Mouse (Mus musculus): Measurements from ENCODE around the gene Per2.
"Not testable (repeated sequence)": the region's sequence is repeated elsewhere in the genome, so short reads cannot be mapped to it uniquely, and the experiment has no call there.

The Per2 gene

DNA sequence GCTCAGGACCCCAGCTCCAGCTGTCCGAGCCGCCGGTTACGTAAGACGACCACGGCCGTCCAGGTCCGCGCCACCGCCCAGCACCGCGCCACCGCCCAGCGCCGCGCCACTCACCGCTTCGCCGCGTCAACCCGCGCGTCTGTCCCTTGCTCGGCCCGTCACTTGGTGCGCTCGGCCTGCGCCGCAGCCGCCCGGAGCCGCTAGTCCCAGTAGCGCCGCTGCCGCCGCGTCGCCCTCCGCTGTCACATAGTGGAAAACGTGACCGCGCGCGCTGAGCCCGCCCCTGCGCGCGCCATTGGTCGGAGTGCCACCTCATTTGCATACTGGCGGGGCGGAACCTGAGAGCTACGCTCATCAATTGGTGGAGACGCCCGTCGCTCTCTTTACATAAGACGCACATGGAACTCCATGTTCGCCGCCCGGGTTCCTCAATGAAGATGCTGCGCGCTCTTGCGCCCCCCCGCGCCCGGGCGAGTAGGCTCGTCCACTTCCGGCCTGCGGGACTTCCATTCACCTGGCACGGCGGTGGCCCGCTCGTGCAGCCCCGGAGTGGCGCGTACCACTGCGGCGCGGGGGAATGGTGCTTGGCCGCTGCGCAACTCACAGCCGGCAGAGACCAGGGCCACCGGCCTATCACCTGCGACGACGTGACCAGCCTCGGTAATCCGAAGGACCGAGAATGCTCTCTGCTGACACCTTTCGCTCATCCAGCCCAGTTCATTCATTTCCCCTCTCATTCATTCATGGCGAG is at the start of gene Per2:
Gene Per2, minus strand, starts transcription at position 266 of the 751 bp plus-strand sequence.
- peak; percentile 99 for DNase-seq (ENCODE audit: low spot score)

DNA sequence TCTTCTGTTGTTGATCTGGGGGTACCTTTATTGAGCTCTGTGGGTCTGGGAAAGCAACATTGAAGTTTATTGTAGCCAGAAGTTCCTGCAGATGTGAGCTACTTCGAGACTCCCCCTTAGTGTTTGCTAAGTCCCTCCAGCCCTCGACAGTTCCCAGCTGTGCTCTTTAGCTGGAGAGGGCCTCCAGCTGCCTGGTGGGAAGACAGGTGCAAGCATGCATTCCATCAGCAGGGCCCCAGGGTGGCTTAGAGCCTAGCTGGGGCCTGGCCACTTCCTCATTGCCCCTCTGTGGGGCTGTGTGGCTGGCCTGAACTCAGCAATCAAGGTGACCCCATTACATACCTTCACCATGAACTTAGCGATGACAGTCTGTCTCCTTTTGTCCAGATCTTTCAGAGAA is 45.5 kb upstream of the Per2 start:
- DNase-seq (ENCODE audit: low spot score), result no peak

DNA sequence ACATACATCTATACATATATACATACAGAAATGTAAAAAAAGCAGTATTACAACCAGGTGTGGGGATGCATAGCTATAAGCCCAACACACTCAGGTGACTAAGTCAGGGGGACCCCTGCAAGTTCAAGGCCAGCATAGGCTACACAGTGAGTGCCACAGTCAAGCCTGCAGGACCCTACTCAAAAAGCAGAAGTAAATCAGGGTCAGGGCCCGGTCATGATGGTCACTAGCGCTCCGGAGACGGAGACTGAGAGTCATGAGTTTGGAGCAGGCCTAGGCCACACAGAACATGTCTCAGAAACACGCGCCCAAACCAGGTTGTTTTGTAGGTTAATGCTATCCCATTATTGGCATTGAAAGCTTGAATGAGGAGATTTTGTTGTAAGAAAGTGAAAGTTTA is 39.5 kb upstream of the Per2 start:
- no peak for DNase-seq (ENCODE audit: low spot score)

DNA sequence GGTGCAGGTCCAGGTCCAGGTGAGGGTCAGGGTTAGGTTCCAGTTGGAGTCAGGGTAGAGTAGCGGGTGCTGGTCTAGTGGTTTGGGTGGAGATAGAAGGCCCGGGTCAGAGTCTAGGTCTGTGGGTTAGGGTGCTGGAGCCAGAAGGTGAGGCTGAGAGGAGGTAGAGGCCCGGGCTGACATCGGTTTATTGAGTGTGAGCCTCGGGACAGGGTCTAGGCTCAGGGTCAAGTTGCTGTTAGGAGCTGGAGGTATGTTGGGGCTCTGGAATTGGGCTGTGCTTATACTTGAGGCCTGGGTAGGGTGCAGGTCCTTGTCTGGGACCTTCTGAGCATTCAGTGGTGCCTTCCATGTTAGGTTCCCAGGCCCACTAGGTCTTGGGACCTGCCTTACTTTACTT is 36.2 kb upstream of the Per2 start:
- DNase-seq (ENCODE audit: low spot score), result no peak

DNA sequence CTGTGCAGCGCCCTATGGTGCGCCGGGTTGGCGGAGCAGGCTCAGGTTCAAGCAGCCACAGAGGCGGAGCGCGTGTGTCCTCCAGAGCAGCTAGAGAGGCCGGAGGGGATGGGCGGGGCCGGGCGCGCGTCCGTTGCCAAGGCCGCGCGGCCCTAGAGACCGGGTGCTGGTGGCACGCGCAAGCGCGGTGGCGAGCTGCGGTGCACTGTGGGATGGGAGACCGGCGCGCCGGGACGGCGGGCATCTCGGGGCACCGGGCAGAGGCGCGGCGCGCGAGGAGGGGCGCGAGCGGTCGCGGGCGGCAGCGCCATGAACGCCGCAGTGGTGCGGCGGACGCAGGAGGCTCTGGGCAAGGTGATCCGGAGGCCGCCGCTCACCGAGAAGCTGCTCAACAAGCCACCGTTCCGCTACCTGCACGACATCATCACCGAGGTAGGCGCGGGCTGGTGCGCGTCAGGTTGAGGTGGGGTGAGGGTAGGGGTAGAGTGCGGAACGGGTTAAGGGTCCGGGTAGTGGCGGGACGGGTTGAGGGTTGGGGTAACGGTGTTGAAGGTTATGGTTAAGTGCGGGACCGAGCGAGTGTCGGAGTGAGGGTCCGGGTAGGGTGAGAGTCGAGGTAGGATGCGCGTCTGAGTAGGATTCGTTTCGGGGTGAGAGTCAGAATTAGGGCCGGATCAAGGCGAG is 35.5 kb upstream of the Per2 start, which contains the start of gene Traf3ip1:
Gene Traf3ip1, plus strand, starts transcription at position 191 of the 684 bp plus-strand sequence.
- peak; percentile 83 for DNase-seq (ENCODE audit: low spot score)

DNA sequence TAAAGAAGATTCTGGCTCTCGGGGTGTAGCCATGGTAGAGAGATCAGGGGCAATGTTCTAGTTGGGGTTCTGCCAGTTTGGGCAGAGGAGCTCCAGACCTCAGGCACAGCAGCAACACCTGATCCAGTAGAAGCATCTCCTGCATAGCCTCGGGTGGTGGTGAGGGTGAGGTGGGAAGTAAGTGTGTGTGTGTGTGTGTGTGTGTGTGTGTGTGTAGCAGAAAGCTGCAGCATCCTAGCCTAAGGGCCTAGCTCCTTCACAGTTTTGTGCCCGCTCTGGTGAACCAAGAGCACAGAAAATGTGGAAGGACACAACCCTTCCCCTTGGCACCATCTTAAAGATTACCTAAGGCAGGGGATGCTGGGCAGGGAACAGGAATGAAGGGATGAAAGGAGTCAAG is 34.8 kb upstream of the Per2 start:
- no peak for DNase-seq (ENCODE audit: low spot score)

DNA sequence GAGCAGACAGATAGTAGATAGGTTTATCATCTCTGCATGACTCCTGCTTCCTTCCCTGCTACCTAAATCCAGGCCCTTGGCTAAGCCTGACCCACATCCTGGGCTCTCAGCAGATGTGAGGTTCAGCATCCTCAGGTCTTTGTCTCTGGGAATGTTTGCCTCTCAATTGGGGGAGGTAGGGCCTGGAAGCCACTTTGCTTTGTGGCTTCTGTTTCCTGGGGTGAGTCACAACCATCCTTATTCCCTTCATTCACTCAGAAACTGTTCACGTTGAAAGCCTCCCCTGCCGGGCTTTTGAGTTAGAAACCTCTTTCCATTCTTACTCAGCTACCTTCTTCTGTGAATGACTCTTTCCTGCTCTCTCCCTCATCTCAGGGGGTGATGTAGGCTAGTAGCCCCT is 33.6 kb upstream of the Per2 start:
- DNase-seq (ENCODE audit: low spot score), result no peak

DNA sequence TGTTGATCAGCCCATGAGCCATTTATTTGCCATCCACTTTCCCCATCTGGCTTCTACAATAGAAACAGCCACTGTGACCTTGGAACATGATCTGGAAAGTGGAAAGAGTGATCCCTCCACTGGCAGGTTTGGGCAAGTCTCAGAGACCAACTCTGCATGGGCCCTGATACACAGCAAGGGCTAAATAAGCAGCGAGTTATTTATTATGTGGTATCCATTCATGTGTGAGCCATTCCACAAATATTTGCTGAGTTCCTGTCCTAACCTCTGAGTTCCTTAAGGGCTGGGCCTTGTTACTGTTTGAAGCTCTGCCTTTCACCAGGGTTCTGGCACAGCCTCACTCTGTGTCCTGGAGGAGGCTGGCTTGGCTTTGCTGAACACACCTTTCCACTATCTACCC is 31.2 kb upstream of the Per2 start:
- no peak for DNase-seq (ENCODE audit: low spot score)

DNA sequence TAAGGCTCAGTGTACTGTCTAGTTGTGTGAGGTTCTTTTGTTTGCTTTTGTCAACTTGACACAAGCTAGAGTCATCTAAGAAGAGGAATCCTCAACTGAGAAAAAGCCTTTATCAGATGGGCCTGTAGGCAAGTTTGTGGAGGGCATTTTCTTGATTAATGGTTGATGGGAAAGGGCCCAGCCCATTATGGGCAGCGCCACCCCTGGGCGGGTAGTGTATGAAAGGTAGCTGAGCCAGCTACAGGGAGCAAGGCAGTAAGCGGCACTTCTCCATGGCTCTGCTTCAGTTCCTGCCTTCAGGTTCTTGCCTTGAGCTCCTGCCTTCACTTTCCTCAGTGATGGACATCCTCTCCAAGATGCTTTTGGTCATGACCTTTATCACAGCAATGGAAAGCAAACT is 27.0 kb upstream of the Per2 start:
- DNase-seq (ENCODE audit: low spot score), result no peak

DNA sequence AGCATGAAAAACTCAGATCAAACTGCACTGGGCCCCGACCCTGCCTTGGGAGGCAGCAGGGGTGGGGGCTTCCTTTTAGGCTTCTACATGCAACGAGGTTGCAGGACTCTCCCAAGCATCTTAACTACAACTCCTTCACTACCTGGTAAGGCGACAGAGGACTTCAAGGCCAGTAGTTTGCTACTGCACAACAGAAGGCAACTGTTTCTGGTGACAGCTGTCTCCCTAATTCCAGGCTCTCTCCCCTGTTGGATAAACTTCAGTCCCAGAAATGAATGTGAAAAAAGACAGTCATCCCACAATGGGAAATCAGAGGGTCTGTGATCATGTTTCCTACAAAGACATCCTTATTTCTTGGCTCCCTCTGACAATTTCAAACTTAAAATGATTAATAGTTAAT is 26.3 kb upstream of the Per2 start:
- DNase-seq (ENCODE audit: low spot score), result no peak

DNA sequence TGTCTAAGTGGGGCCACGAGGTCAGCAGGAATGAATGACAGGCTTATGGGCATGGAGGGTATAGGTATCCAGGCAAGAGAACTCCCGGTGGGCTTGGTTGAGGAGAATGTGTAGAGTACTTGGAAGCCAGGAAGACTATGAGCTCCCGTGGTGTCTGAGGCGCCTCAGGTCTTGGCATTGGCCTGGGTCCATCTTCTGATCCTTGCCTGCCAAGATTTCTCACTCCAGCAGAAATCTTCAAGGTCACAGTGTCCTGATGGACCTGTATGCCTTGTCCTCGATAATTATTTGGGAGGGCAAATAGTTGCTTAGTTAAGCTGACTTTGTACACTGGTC is 24.9 kb upstream of the Per2 start:
- no peak for DNase-seq (ENCODE audit: low spot score)

DNA sequence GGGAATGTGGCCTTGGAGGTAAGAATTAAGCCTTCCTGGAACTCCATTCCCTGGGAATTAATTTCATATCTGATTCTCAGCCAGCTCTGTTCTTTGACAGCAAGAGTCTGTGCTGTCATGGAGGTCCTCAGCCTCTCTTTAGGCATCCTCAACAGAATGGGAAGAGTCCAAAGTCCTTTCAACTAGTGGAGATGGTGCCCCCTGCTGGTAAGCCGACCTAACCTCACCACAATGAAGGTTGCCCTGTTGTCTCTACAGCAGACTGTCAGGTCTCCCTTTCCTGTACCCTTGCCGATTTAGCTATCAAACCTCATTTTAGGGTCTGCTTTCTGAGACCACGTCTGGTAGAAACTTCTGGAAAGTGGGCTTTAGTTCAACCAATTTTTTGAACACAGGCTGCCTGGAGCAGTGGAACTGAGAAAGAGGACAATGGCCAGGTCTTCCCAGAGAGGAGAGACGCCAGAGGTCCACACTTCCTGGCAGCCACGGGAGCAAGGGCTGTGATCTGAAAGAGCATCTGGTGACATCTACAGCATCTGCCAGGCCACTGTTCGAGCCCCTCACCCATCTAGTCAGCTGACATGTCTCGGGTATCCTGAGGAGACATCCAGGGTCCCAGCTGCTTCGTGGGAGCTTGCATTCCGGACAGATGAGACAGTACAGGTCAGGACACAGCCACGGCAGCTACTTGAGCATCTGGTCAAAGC is 24.3 kb upstream of the Per2 start:
- DNase-seq (ENCODE audit: low spot score), result peak; percentile 56

DNA sequence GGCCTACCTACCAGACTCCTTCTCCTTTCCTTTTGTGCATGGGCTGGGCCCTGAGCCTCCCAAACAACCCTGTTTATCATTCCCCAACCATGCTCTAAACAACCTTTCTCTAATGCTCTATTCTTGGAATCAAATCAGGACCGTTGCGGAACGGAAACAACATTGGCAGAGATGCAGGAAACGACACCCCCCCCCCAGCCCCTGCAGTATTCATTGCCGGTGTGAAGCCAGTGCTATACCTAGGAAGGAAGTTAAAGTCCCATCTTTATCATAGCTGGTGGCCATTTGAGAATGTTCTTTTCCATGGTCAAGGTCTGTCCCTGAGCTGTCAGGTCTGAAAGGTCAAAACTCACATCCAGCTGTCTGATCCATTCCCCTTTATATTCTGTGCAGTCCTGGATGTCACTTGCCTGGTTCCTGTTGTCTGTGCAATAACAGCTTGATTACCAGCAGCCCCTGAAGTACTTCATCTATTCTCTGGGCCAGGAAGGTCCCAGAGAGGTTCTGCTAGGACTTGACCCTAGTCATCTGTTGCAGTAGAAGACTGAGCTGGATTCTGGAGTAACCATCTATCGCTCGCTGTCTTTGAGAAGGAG is 23.6 kb upstream of the Per2 start:
- no peak for DNase-seq (ENCODE audit: low spot score)

DNA sequence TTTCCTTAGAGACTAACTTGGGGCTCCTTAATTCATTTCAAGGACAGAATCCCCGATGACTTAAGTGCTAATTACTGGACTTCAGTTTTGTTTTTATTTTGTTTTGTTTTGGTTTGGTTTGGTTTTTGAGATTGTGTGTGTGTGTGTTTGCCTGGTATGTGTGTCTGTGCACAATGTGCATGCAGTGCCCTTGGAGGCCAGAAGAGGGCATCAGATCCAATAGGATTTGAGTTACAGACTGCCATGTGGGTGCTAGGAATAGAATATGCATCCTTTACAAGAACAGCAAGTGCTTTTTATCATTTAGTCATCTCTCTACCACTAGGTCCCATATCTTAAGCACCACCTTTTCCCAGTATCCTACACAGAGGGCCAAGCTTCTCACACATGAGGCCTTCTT is 19.8 kb upstream of the Per2 start:
- no peak for DNase-seq (ENCODE audit: low spot score)

DNA sequence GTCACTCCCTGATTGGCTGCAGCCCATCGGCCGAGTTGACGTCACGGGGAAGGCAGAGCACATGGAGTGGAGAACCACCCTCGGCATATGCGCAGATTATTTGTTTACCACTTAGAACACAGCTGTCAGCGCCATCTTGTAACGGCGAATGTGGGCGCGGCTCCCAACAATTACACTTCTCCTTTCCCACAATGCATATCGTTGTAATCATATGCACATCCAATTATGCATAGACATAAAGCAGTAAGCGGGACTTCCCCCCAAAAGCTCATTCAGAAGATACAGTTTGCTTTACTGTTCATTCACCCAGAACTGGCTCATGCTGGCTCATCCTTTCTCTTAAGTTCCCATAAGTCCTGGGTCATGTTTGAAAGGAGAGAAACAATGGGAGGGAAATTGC is 19.0 kb upstream of the Per2 start:
- DNase-seq (ENCODE audit: low spot score), result not testable (repeated sequence)

DNA sequence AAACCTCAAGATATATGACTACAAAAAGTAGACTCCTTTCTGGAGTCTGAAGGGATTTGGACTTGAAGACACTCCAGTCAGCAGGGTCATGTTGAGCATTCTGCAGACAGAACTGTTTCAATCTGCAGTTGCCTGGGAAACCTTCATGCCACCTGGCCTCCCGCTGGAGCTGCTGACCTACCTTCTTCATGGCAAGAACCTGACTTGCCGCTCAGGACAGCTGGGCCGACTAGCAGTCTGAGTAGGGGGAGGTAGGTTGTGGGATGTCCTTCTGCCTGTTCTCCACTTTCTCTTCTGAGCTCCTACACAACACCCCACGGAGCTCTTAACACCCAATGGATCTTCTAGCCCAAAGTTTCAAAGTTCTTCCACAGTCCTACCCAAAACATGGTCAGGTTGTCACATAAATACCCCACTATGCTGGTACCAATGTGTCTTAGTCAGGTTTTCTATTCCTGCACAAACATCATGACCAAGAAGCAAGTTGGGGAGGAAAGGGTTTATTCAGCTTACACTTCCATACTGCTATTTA is 10.8 kb upstream of the Per2 start:
- DNase-seq (ENCODE audit: low spot score), result no peak

DNA sequence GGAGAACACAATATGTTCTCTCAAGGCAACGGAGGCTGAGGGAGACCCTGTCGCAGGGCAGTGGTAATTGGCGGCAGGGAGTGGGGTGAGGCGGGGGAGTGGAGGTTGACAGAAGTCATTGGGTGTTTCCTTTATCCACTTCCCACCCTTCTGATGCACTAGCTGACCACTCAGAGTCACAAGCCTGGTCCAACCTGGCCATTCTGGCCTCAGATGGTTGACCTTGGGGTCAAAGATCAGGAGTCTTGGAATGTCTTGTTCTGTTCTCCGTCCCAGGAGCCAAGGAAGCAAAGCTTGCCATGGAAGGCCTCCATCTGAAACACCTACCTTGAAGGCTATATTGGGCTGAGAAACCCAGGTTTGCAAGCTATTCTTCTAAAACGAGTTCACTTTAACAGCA is 7.1 kb upstream of the Per2 start:
- no peak for DNase-seq (ENCODE audit: low spot score)

DNA sequence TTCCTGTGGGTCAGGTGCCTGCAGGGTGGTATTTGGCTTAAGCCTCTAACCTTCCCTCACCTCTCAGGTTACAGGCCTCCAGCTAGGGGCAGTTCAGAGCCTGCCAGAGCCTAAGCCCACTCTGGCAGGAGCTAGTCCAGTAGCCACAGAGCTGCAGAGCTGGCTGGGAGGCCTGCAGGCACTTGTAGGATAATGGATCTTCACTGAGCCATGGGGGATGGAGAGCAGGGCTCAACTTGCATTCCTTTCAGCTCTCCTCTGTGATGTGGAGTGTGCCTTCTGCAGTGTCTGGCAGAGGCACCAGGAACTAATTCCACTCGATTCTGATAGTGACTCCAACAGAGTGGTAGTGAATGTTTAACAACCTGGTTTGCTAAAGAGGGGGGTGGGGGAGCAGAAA is 6.1 kb upstream of the Per2 start:
- no peak for DNase-seq (ENCODE audit: low spot score)

DNA sequence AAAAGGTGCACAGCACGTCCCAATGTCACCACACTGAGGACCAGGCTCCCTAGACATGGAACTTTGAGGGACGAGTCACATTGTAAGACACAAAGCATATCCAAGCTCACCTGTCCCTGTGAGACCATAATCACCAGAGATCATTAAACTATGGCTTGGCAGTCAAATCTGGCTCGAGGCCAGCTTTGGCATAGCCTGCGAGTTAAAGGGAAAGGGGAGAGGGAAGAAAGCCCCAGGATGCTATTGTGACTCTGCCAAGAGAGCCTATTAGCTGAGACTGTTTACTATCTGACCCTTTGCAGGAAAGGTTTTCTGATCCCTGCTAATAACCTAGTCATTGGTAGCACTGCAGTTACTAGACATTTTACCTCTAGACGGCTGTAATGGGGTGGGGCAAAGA is 5.3 kb upstream of the Per2 start:
- DNase-seq (ENCODE audit: low spot score), result no peak

DNA sequence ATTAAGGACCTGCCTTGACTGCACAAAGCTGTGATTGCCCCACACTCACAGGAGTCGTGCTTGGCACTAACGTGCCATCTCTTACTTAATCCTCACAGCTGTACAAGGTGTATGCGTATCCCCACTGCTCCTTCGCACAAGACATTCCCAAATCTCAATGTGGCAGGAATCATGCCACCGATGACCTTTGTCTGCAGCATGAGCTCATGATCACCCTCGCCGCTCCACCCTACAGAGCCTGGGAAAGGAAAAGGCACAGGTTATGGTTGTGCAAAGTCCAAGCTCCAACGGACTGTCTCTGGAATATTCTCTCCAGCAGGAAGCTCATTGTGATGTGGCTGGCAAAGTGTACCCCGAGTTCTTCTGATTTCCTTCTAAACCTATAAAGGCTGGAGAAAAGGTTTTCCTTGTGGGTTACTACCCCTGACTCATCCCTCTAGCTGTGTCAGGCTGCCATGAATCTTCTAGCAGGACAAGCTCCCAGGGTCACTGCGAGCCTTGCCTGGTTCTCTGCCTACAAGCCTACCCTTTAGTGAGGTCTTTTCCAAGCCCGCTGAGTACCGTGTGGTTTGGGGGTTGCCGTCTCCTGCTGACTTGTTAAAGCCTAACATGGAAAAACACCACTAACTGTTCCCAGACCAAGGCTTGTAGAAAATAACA is 4.3 kb upstream of the Per2 start:
- DNase-seq (ENCODE audit: low spot score), result no peak

DNA sequence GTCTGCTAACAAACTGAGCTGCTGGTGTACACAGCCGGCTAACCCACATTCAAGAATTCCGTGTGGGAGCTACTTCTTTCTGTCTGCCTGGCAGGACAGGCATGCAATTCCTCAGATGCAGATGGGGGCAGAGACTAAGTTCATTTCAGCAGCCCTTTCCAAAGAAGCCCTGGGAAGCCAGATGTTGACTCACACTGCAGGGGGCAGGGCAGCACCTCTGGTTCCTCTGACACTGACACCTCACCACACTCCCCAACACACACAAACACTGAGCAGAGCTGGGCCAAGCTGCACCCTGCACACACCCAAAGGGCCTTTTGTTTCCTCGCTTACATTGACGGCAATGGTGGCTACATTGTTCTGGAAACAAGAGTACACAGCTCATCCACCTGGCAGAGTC is 1.4 kb upstream of the Per2 start:
- DNase-seq (ENCODE audit: low spot score), result no peak

DNA sequence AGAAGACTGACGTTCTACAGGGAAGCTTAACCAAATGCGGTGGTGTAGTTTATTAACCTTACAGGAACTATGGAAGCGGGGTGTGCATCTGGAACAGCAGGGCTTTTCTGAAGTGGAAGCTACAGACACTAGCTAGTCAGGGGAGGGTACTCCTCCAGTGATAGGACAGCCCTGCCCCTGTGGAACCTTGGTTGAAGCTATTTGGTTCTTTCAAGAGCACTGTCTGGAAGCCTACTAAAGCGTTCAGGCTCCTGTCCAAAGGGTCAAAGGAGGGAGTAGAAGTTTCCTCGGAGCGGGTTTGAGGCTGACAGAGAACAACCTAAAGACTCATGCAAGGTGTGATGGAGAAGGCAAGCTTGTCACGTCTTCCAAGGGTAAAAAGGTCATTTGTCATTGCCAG is 945 bp upstream of the Per2 start:
- no peak for DNase-seq (ENCODE audit: low spot score)

All from spleen, adult 12 weeks (tissue).